Mouse (Mus musculus): ENCODE results near the gene Ch25h. TPM values are rescaled to one million over a fixed set of nuclear protein-coding genes. Genes with fewer than 3 reads are reported as not detected.

Gene Ch25h
- not detected in 2 replicates for polyA plus RNA-seq (2012)

- no peak for TF ChIP-seq GATA1 (IDR thresholded peaks at IDR 0.05; ENCODE audit: low read length)
Observed at GRCm38 (mm10) chr19:34474991-34475971, at the start of gene Ch25h. TSS of gene Ch25h (minus strand) at chr19:34475164.

GRCm38 (mm10) chr19:34524646-34525045 lies 49.7 kb upstream of the Ch25h start:
- TF ChIP-seq GATA1 (IDR thresholded peaks at IDR 0.05; ENCODE audit: low read length): no peak

GRCm38 (mm10) chr19:34523106-34523725 lies 48.3 kb upstream of the Ch25h start:
- TF ChIP-seq GATA1 (IDR thresholded peaks at IDR 0.05; ENCODE audit: low read length): no peak

DNA sequence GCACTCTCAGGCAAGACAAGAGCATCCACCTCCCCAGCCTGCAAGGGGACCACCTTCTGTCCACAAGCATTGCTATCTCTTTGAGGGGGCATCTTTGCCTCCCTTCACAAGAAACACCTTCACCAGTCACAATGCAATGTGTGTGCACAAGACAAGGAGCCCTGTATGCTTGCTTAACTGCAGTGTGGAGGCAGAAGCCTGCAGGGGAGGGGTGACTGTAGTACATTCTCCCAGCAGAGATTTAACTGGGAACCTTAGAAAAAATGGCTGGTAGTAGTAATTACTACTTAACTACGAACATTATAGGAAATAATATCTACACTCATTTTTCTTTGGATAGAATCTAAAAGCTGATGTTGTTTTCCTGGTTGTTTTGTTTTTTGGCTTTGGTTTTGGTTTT lies 47.0 kb upstream of the Ch25h start:
- no peak for TF ChIP-seq GATA1 (IDR thresholded peaks at IDR 0.05; ENCODE audit: low read length)

DNA sequence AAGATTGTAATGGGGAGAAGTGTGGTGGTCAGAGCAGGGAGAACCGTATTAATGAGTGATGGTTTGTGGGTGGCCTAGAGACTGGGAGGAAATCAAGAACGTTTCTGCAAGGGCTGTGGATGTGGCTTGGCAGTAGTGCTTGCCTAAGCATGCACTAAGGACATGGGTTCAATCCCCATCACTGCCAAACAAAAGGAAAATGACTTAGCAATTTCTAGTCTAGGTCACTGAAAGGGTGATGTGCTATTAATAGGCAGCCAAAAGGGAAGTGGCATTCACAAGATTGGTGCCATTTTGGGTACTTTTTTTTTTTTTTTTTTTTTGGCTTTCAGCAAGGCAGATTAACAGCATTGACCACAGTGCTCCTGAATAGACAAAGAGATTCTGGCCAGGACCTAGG lies 46.4 kb upstream of the Ch25h start:
- TF ChIP-seq GATA1 (IDR thresholded peaks at IDR 0.05; ENCODE audit: low read length): no peak

DNA sequence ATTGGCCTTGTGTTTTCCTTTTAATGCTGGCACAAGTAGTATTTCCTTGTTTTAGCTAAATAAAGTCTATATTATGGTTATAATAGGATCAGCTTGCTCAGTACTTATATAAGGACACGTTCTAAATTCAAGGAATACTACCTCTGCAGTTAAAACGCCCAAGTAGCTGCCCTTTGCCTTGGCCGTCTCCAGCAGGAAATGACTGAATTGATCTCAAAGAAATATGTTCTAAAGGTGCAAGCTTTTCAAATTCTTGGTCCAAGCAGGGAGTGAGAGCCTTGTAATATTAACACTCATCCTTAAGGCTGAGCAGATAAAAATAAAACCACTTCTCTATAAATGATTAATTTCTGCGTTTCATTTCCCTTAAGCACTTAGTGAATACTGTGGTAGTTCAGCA lies 45.1 kb upstream of the Ch25h start:
- TF ChIP-seq GATA1 (IDR thresholded peaks at IDR 0.05; ENCODE audit: low read length): no peak

GRCm38 (mm10) chr19:34519646-34520045 lies 44.7 kb upstream of the Ch25h start:
- TF ChIP-seq GATA1 (IDR thresholded peaks at IDR 0.05; ENCODE audit: low read length): no peak

- no peak for TF ChIP-seq GATA1 (IDR thresholded peaks at IDR 0.05; ENCODE audit: low read length)
Observed at GRCm38 (mm10) chr19:34518786-34519185, 43.8 kb upstream of the Ch25h start.

- no peak for TF ChIP-seq GATA1 (IDR thresholded peaks at IDR 0.05; ENCODE audit: low read length)
Observed at GRCm38 (mm10) chr19:34517812-34518594, 43.0 kb upstream of the Ch25h start.

DNA sequence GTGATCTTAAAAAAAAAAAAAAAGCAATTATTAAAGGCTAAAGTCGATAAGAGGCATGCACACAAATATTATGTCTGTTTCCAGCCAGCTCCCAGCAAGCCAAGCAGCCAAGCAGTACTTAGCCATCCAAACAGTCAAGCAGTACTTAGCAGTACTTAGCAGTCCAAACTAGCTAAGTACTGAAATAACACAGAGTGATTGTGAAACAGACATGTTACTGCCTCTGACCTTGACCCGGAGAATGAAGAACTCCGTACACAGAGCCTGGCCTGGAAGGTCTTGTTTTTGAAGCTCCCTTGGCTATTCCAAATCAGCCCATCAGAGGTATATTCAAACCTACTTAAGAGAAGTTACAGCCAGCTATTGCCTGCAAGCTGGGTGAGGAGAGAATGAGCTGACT lies 42.2 kb upstream of the Ch25h start:
- TF ChIP-seq GATA1 (IDR thresholded peaks at IDR 0.05; ENCODE audit: low read length): no peak

DNA sequence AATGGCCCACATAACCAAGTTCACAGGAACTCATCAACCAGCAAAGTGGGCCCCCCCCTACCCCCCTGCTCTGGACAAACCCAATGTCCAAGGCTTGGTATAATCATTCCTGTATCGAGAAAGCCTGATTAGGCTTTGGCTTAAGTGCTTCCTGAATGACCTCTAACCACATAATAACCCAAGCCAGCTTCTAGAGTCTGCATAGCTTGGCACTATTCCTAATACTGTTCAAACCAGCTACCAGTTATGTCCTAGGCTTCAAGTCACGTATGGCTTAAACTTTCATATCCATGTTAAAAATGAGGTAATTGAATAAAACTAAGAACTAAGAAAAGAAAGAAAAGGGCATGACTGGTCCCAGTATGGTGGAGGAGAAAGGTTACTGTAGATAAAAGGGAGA lies 41.4 kb upstream of the Ch25h start:
- TF ChIP-seq GATA1 (IDR thresholded peaks at IDR 0.05; ENCODE audit: low read length): no peak

GRCm38 (mm10) chr19:34515681-34516080 lies 40.7 kb upstream of the Ch25h start:
- TF ChIP-seq GATA1 (IDR thresholded peaks at IDR 0.05; ENCODE audit: low read length): no peak

GRCm38 (mm10) chr19:34511528-34511927 lies 36.6 kb upstream of the Ch25h start:
- no peak for TF ChIP-seq GATA1 (IDR thresholded peaks at IDR 0.05; ENCODE audit: low read length)

- TF ChIP-seq GATA1 (IDR thresholded peaks at IDR 0.05; ENCODE audit: low read length): no peak
Observed at GRCm38 (mm10) chr19:34510717-34511116, 35.8 kb upstream of the Ch25h start.

GRCm38 (mm10) chr19:34505161-34505721 lies 30.3 kb upstream of the Ch25h start:
- TF ChIP-seq GATA1 (IDR thresholded peaks at IDR 0.05; ENCODE audit: low read length): no peak

GRCm38 (mm10) chr19:34500763-34501162 lies 25.8 kb upstream of the Ch25h start:
- no peak for TF ChIP-seq GATA1 (IDR thresholded peaks at IDR 0.05; ENCODE audit: low read length)
